Mouse (Mus musculus) midbrain, postnatal 0 days (tissue): ENCODE results near the gene Notum. TPM values are rescaled to one million over a fixed set of nuclear protein-coding genes. Genes with fewer than 3 reads are reported as not detected.

ENCODE experiments used
- ATAC-seq: fragments of 200-750 bp; cut with Nextera tagmentation; 2 replicates; pipeline ENCODE4 v1.8.0; 2017; ENCODE audit warnings: moderate number of reproducible peaks, mild to moderate bottlenecking, moderate TSS enrichment, moderate library complexity; ENCODE audit not compliant: low FRiP score
- DNase-seq: peaks from one replicate; pipeline ENCODE4 v3.0.0-alpha.2; 2015; ENCODE audit warnings: low spot score
- H3K27ac ChIP-seq: fragments of 300-500 bp; sonication (generic); 2 replicates; pipeline ENCODE4 v1.5.1; 2014; ENCODE audit warnings: low read depth, mild to moderate bottlenecking, low read length, mixed read lengths
- H3K27me3 ChIP-seq: fragments of 300-500 bp; sonication (generic); 2 replicates; pipeline ENCODE4 v1.6.1; 2014; ENCODE audit warnings: low read length, control low read depth, mixed read lengths; ENCODE audit not compliant: insufficient read depth
- H3K36me3 ChIP-seq: fragments of 300-500 bp; sonication (generic); 2 replicates; pipeline ENCODE4 v1.6.1; 2014; ENCODE audit warnings: low read length, control low read depth, mixed read lengths; ENCODE audit not compliant: insufficient read depth
- H3K4me1 ChIP-seq: fragments of 300-500 bp; sonication (generic); 2 replicates; pipeline ENCODE4 v1.6.1; 2014; ENCODE audit warnings: mild to moderate bottlenecking, control low read depth, antibody characterized with exemption, low read length, mixed read lengths; ENCODE audit not compliant: insufficient read depth
- H3K4me2 ChIP-seq: fragments of 300-500 bp; sonication (generic); 2 replicates; pipeline ENCODE4 v1.6.1; 2014; ENCODE audit warnings: low read depth, mild to moderate bottlenecking, low read length, mixed read lengths; ENCODE audit not compliant: poor library complexity, severe bottlenecking
- H3K4me3 ChIP-seq: fragments of 300-500 bp; sonication (generic); 2 replicates; pipeline ENCODE4 v1.5.1; 2014; ENCODE audit warnings: low read depth, mild to moderate bottlenecking, low read length, moderate library complexity
- H3K9ac ChIP-seq: fragments of 300-500 bp; sonication (generic); replicated peaks from 2 replicates; pipeline ENCODE4 v1.6.1; 2014; ENCODE audit warnings: mild to moderate bottlenecking, low read length, moderate library complexity, mixed read lengths; ENCODE audit not compliant: poor library complexity, severe bottlenecking
- H3K9me3 ChIP-seq: fragments of 300-500 bp; sonication (generic); 2 replicates; pipeline ENCODE4 v1.6.1; 2016; ENCODE audit warnings: low read length, control low read depth
- CTCF ChIP-seq: IDR thresholded peaks from 2 replicates; pipeline ENCODE4 v1.5.1; 2016; ENCODE audit warnings: antibody characterized with exemption, mild to moderate bottlenecking
- WGBS: fragments of 180-500 bp; shearing (Covaris S2); extraction: QIAGEN DNeasy Blood & Tissue Kit; methylation state at CpG from one replicate; pipeline ENCODE4 v1.1.7; 2014; 5-methylcytosine and 5-hydroxymethylcytosine counted together
- polyA plus RNA-seq: library from polyadenylated mRNA; unstranded; fragments of >200 nt; fragmentation: Nextera tagmentation; extraction: Ambion mirVana; gene quantifications from 2 replicates; pipeline ENCODE4 v1.2.1, GENCODE M21; 2015
- total RNA-seq: library from RNA; depleted of rRNA; stranded (reverse); fragments of >200 nt; gene quantifications from 2 replicates; pipeline ENCODE4 v1.2.3, GENCODE M21; 2014

Notum gene
- total and polyA plus RNA-seq, 2 experiments from 2014 or later = 3.1 to 5.5 TPM

GRCm38 (mm10) chr11:120695184-120695583 lies 34.2 kb upstream of the Notum start:
- TF ChIP-seq CTCF = no peak
- Histone ChIP-seq H3K27ac (no peak overlapping the region), H3K9ac (no peak overlapping the region), H3K4me1 (no peaks in the 10 kb centered on the region), H3K4me2 (no peak overlapping the region), H3K27me3 (no peaks in the 10 kb centered on the region), H3K4me3 (no peak overlapping the region), H3K36me3 (peaks cover 10% of the 10 kb centered on the region), H3K9me3 (no peaks in the 10 kb centered on the region)
- WGBS = 16% methylated on average over 4 of the region's 4 CpGs
- peak; percentile 59 for DNase-seq
- 0 out of 2 replicates have a peak, but pooled peaks have one; percentile 20 for ATAC-seq

GRCm38 (mm10) chr11:120693461-120693860 lies 32.5 kb upstream of the Notum start:
- Histone ChIP-seq H3K36me3 (peaks cover 11% of the 10 kb centered on the region), H3K27me3 (no peaks in the 10 kb centered on the region), H3K4me2 (no peak overlapping the region), H3K4me1 (no peaks in the 10 kb centered on the region), H3K27ac (no peak overlapping the region), H3K9ac (no peak overlapping the region), H3K4me3 (no peak overlapping the region), H3K9me3 (no peaks in the 10 kb centered on the region)
- DNase-seq (no peak), ATAC-seq (no peak)
- no peak for TF ChIP-seq CTCF
- WGBS = 67% methylated on average over 3 of the region's 3 CpGs

GRCm38 (mm10) chr11:120692471-120693011 lies 31.6 kb upstream of the Notum start:
- ATAC-seq (no peak), DNase-seq (no peak)
- no peaks in the 10 kb centered on the region for H3K9me3 ChIP-seq
- no peaks in the 10 kb centered on the region for H3K27me3 ChIP-seq
- H3K4me3 ChIP-seq = no peak overlapping the region
- H3K4me2 ChIP-seq = no peak overlapping the region
- H3K9ac ChIP-seq = no peak overlapping the region
- no peak for TF ChIP-seq CTCF
- WGBS = 84% methylated on average over 4 of the region's 4 CpGs
- no peaks in the 10 kb centered on the region for H3K4me1 ChIP-seq
- H3K36me3 ChIP-seq = peaks cover 12% of the 10 kb centered on the region
- H3K27ac ChIP-seq = no peak overlapping the region

- Histone ChIP-seq H3K27ac (no peak overlapping the region), H3K36me3 (peaks cover 25% of the 10 kb centered on the region), H3K4me1 (no peaks in the 10 kb centered on the region), H3K9me3 (no peaks in the 10 kb centered on the region), H3K9ac (no peak overlapping the region), H3K4me2 (no peak overlapping the region), H3K27me3 (no peaks in the 10 kb centered on the region), H3K4me3 (no peak overlapping the region)
- ATAC-seq (no peak), DNase-seq (no peak)
- no peak for TF ChIP-seq CTCF
- WGBS = 79% methylated on average over 3 of the region's 3 CpGs
These were observed 28.4 kb upstream of the Notum start for GRCm38 (mm10) chr11:120689365-120689764.

GRCm38 (mm10) chr11:120686650-120687272 lies 25.8 kb upstream of the Notum start:
- DNase-seq = no peak
- no peaks in the 10 kb centered on the region for H3K27me3 ChIP-seq
- WGBS = 70% methylated on average over 20 of the region's 20 CpGs
- no peak overlapping the region for H3K4me3 ChIP-seq
- no peaks in the 10 kb centered on the region for H3K4me1 ChIP-seq
- no peaks in the 10 kb centered on the region for H3K9me3 ChIP-seq
- no peak for TF ChIP-seq CTCF
- no peak for ATAC-seq
- H3K27ac ChIP-seq = no peak overlapping the region
- H3K36me3 ChIP-seq = peaks cover 36% of the 10 kb centered on the region
- no peak overlapping the region for H3K4me2 ChIP-seq
- no peak overlapping the region for H3K9ac ChIP-seq

GRCm38 (mm10) chr11:120684660-120685059 lies 23.7 kb upstream of the Notum start:
- DNase-seq = no peak
- Histone ChIP-seq H3K4me1 (no peaks in the 10 kb centered on the region), H3K4me3 (no peak overlapping the region), H3K27ac (no peak overlapping the region), H3K9me3 (no peaks in the 10 kb centered on the region), H3K36me3 (peaks cover 54% of the 10 kb centered on the region), H3K27me3 (no peaks in the 10 kb centered on the region), H3K9ac (no peak overlapping the region), H3K4me2 (no peak overlapping the region)
- WGBS = 77% methylated on average over 2 of the region's 2 CpGs
- ATAC-seq = no peak
- TF ChIP-seq CTCF = no peak
